Mouse (Mus musculus): Measurements from ENCODE around the gene Asna1.

Gene Asna1

GRCm38 (mm10) chr8:84987903-84988302, 37.2 kb downstream of the Asna1 start:
- DNase-seq, result no peak

GRCm38 (mm10) chr8:84987388-84987787, 37.7 kb downstream of the Asna1 start:
- peak in 1 of 2 experiments; percentile 6 for DNase-seq

- DNase-seq, result no peak
These were observed 38.6 kb downstream of the Asna1 start for GRCm38 (mm10) chr8:84986379-84986945.

- DNase-seq, result peak; percentile 91 to 94
These were observed 39.2 kb downstream of the Asna1 start for GRCm38 (mm10) chr8:84985684-84986378.

GRCm38 (mm10) chr8:84985049-84985683, 39.9 kb downstream of the Asna1 start:
- DNase-seq, result no peak

GRCm38 (mm10) chr8:84984294-84985048, 40.6 kb downstream of the Asna1 start:
- no peak for DNase-seq

- DNase-seq, result no peak
These were observed 42.5 kb downstream of the Asna1 start for GRCm38 (mm10) chr8:84982499-84983011.

- no peak for DNase-seq
These were observed 43.2 kb downstream of the Asna1 start for GRCm38 (mm10) chr8:84981644-84982498.

- peak; percentile 43 to 63 for DNase-seq
These were observed 44.3 kb downstream of the Asna1 start for GRCm38 (mm10) chr8:84980622-84981358.

GRCm38 (mm10) chr8:84979599-84980421, 45.3 kb downstream of the Asna1 start:
- DNase-seq, result peak; percentile 87 to 93

GRCm38 (mm10) chr8:84978248-84978940, 46.7 kb downstream of the Asna1 start, which contains the start of gene Junb:
TSS of gene Junb (minus strand) at chr8:84978718.
- peak; percentile 90 to 91 for DNase-seq

- peak; percentile 51 to 63 for DNase-seq
These were observed 47.4 kb downstream of the Asna1 start for GRCm38 (mm10) chr8:84977435-84978247.

- no peak for DNase-seq
These were observed 48.2 kb downstream of the Asna1 start for GRCm38 (mm10) chr8:84976763-84977434.

GRCm38 (mm10) chr8:84976031-84976762, 48.9 kb downstream of the Asna1 start:
- peak; percentile 95 to 96 for DNase-seq

- DNase-seq, result peak; percentile 37 to 57
These were observed 49.6 kb downstream of the Asna1 start for GRCm38 (mm10) chr8:84975434-84975833.

GRCm38 (mm10) chr8:84974543-84975142, 50.4 kb downstream of the Asna1 start:
- DNase-seq, result no peak
